In genomic region chr16:30683986-30684385, GRCm38 (mm10) we compare ENCODE assay signal across 12 mouse cellular contexts.
DNase-seq lines count a peak whose midpoint lies in the region; ATAC-seq and TF ChIP-seq lines count a peak whose summit lies in the region.
"Had no signal": no experiment of that assay in that cellular context is flagged by ENCODE, and none has a peak within 500 bp of the region (broad histone marks: within the 10 kb centered on the region; RNA-seq: fewer than 3 reads in every experiment).

No protein-coding gene starts in this region.

- H3K9me3 ChIP-seq in forebrain, postnatal 0 days (ENCODE audit: low read length), result no peaks in the 10 kb centered on the region
- H3K9me3 ChIP-seq: embryonic facial prominence, embryonic 10.5 days; neural tube, embryonic 12.5 days had no signal

- no peaks in the 10 kb centered on the region for H3K36me3 ChIP-seq in kidney, adult 2 months (ENCODE audit: control insufficient read depth, insufficient read depth, low read length)
- H3K36me3 ChIP-seq in forebrain, postnatal 0 days (ENCODE audit: insufficient read depth), result no peaks in the 10 kb centered on the region
- H3K36me3 ChIP-seq: embryonic facial prominence, embryonic 10.5 days; neural tube, embryonic 12.5 days had no signal

- no peak overlapping the region for H3K27ac ChIP-seq in kidney, adult 2 months (ENCODE audit: insufficient read depth, low read depth, low read length)
- H3K27ac ChIP-seq in forebrain, postnatal 0 days (ENCODE audit: low read depth, low read length), result no peak overlapping the region
- H3K27ac ChIP-seq: embryonic facial prominence, embryonic 10.5 days; hindbrain, embryonic 14.5 days; neural tube, embryonic 12.5 days had no signal

- no peak for TF ChIP-seq POLR2A in kidney, adult 2 months (IDR thresholded peaks at IDR 0.05; ENCODE audit: low read depth, low read length)

- H3K4me3 ChIP-seq in kidney, adult 2 months (ENCODE audit: insufficient read depth, low read depth, low read length), result no peak overlapping the region
- H3K4me3 ChIP-seq in forebrain, postnatal 0 days (ENCODE audit: low read depth, low read length), result no peak overlapping the region
- H3K4me3 ChIP-seq: embryonic facial prominence, embryonic 10.5 days; neural tube, embryonic 12.5 days had no signal

- WGBS in kidney, adult 2 months, result 93% methylated on average over 3 of the region's 3 CpGs
- 64% methylated on average over 3 of the region's 3 CpGs for WGBS in forebrain, postnatal 0 days

- H3K27me3 ChIP-seq in kidney, adult 2 months (replicated peaks; ENCODE audit: control insufficient read depth, insufficient read depth, low read length), result no peaks in the 10 kb centered on the region
- no peaks in the 10 kb centered on the region for H3K27me3 ChIP-seq in forebrain, postnatal 0 days (ENCODE audit: insufficient read depth, low read length)
- H3K27me3 ChIP-seq: neural tube, embryonic 12.5 days had no signal

- DNase-seq in cerebellum, adult 11-12 months, result peak; percentile 10
- DNase-seq in kidney, adult 2 months, result peak; percentile 33
- no peak for DNase-seq in kidney, postnatal 36 days
- DNase-seq in forebrain, postnatal 0 days, result peak; percentile 79
- peak; percentile 59 for DNase-seq in lung, postnatal 14 days
- no peak for DNase-seq in embryo, embryonic 11 days
- DNase-seq in kidney, adult 11 months, result no peak
- DNase-seq: kidney, postnatal 10 days had no signal

- H3K9ac ChIP-seq in forebrain, postnatal 0 days, result no peak overlapping the region
- H3K9ac ChIP-seq: hindbrain, embryonic 14.5 days; neural tube, embryonic 12.5 days had no signal

- H3K4me1 ChIP-seq in kidney, adult 2 months (ENCODE audit: control insufficient read depth, insufficient read depth, low read length), result peaks cover 4% of the 10 kb centered on the region; the same call in 1 of the 2 replicates
- no peaks in the 10 kb centered on the region for H3K4me1 ChIP-seq in forebrain, postnatal 0 days (ENCODE audit: insufficient read depth)
- H3K4me1 ChIP-seq: neural tube, embryonic 12.5 days had no signal

- no peak overlapping the region for H3K4me2 ChIP-seq in forebrain, postnatal 0 days (ENCODE audit: low read depth)
- H3K4me2 ChIP-seq: hindbrain, embryonic 14.5 days; neural tube, embryonic 12.5 days had no signal

- no peak for ATAC-seq in cerebellum, adult (ENCODE audit: insufficient number of reproducible peaks, low FRiP score, low TSS enrichment)
- ATAC-seq in forebrain, postnatal 0 days, result peak; percentile 90

- no peak for TF ChIP-seq CTCF in kidney, adult 2 months (conservative IDR thresholded peaks at IDR 0.05; ENCODE audit: insufficient read depth, insufficient read length, low read depth, low read length)
- no peak for TF ChIP-seq CTCF in forebrain, postnatal 0 days (IDR thresholded peaks at IDR 0.05; ENCODE audit: low read depth)

Comparison
In these comparisons a context has a peak if more than half of its experiments do, and no peak if none do; other contexts are left out.
1. DNase-seq: peak in cerebellum, adult 11-12 months (single experiment), kidney, adult 2 months (single experiment), forebrain, postnatal 0 days (single experiment) and lung, postnatal 14 days (single experiment); none in kidney, postnatal 36 days (0 of 2), embryo, embryonic 11 days (single experiment) and kidney, adult 11 months (single experiment).